Mouse (Mus musculus): ENCODE results near the gene Rbbp6. TPM values are rescaled to one million over a fixed set of nuclear protein-coding genes. Genes with fewer than 3 reads are reported as not detected.

Gene Rbbp6
- polyA plus RNA-seq (2015; fragmentation: Nextera tagmentation; extraction: Ambion mirVana) = 28.3 and 28.6 TPM in 2 replicates

- Histone ChIP-seq H3K27me3 (replicated peaks) (no peaks in the 10 kb centered on the region), H3K4me1 (no peaks in the 10 kb centered on the region), H3K9ac (no peak within 1 kb of the TSS), H3K27ac (no peak within 1 kb of the TSS), H3K36me3 (no peaks in the 10 kb centered on the region), H3K4me3 (replicated peaks) (no peak within 1 kb of the TSS), H3K4me2 (no peak within 1 kb of the TSS), H3K9me3 (no peaks in the 10 kb centered on the region)
- WGBS = 77% methylated on average over 5 of the region's 5 CpGs
- no peak for ATAC-seq (ENCODE audit: insufficient read depth, low FRiP score, low read depth)
These were observed at the start of gene Rbbp6 for GRCm38 (mm10) chr7:122965386-122965785. Gene Rbbp6, plus strand, starts transcription at chr7:122965686.

GRCm38 (mm10) chr7:122919728-122920582 is 45.5 kb upstream of the Rbbp6 start:
- Histone ChIP-seq H3K4me2 (no peak overlapping the region), H3K4me1 (no peaks in the 10 kb centered on the region), H3K36me3 (no peaks in the 10 kb centered on the region), H3K27ac (no peak overlapping the region), H3K4me3 (replicated peaks) (no peak overlapping the region), H3K27me3 (replicated peaks) (no peaks in the 10 kb centered on the region), H3K9ac (no peak overlapping the region), H3K9me3 (no peaks in the 10 kb centered on the region)
- ATAC-seq (ENCODE audit: insufficient read depth, low FRiP score, low read depth) = no peak
- 42% methylated on average over 13 of the region's 13 CpGs for WGBS

- no peak overlapping the region for H3K9ac ChIP-seq
- no peaks in the 10 kb centered on the region for H3K36me3 ChIP-seq
- H3K4me1 ChIP-seq = no peaks in the 10 kb centered on the region
- no peak overlapping the region for H3K27ac ChIP-seq
- no peak for ATAC-seq (ENCODE audit: insufficient read depth, low FRiP score, low read depth)
- H3K4me2 ChIP-seq = no peak overlapping the region
- H3K4me3 ChIP-seq (replicated peaks) = no peak overlapping the region
- H3K9me3 ChIP-seq = no peaks in the 10 kb centered on the region
- WGBS = 70% methylated on average over 9 of the region's 9 CpGs
- H3K27me3 ChIP-seq (replicated peaks) = no peaks in the 10 kb centered on the region
These were observed 43.9 kb upstream of the Rbbp6 start for GRCm38 (mm10) chr7:122921537-122921936.

GRCm38 (mm10) chr7:122924256-122924655 is 41.2 kb upstream of the Rbbp6 start:
- H3K36me3 ChIP-seq = no peaks in the 10 kb centered on the region
- no peak for ATAC-seq (ENCODE audit: insufficient read depth, low FRiP score, low read depth)
- H3K4me3 ChIP-seq (replicated peaks) = no peak overlapping the region
- no peak overlapping the region for H3K4me2 ChIP-seq
- no peak overlapping the region for H3K27ac ChIP-seq
- no peaks in the 10 kb centered on the region for H3K9me3 ChIP-seq
- WGBS = 55% methylated on average over 3 of the region's 3 CpGs
- H3K4me1 ChIP-seq = no peaks in the 10 kb centered on the region
- no peaks in the 10 kb centered on the region for H3K27me3 ChIP-seq (replicated peaks)
- H3K9ac ChIP-seq = no peak overlapping the region

GRCm38 (mm10) chr7:122930494-122930893 is 35.0 kb upstream of the Rbbp6 start:
- WGBS = 31% methylated on average over 3 of the region's 3 CpGs
- Histone ChIP-seq H3K27ac (no peak overlapping the region), H3K36me3 (no peaks in the 10 kb centered on the region), H3K4me1 (no peaks in the 10 kb centered on the region), H3K9ac (no peak overlapping the region), H3K4me3 (replicated peaks) (no peak overlapping the region), H3K27me3 (replicated peaks) (no peaks in the 10 kb centered on the region), H3K9me3 (no peaks in the 10 kb centered on the region), H3K4me2 (no peak overlapping the region)
- ATAC-seq (ENCODE audit: insufficient read depth, low FRiP score, low read depth) = no peak

GRCm38 (mm10) chr7:122932171-122932570 is 33.3 kb upstream of the Rbbp6 start:
- H3K36me3 ChIP-seq = no peaks in the 10 kb centered on the region

GRCm38 (mm10) chr7:122936626-122937025 is 28.9 kb upstream of the Rbbp6 start:
- H3K9ac ChIP-seq = no peak overlapping the region
- no peaks in the 10 kb centered on the region for H3K4me1 ChIP-seq
- no peaks in the 10 kb centered on the region for H3K9me3 ChIP-seq
- H3K27ac ChIP-seq = no peak overlapping the region
- no peak overlapping the region for H3K4me2 ChIP-seq
- ATAC-seq (ENCODE audit: insufficient read depth, low FRiP score, low read depth) = no peak
- H3K36me3 ChIP-seq = no peaks in the 10 kb centered on the region
- no peaks in the 10 kb centered on the region for H3K27me3 ChIP-seq (replicated peaks)
- H3K4me3 ChIP-seq (replicated peaks) = no peak overlapping the region

More at GRCm38 (mm10) chr7:122932171-122932570, 33.3 kb upstream of the Rbbp6 start:
- no peak for ATAC-seq (ENCODE audit: insufficient read depth, low FRiP score, low read depth)
- Histone ChIP-seq H3K9me3 (no peaks in the 10 kb centered on the region), H3K27me3 (replicated peaks) (no peaks in the 10 kb centered on the region), H3K9ac (no peak overlapping the region), H3K4me3 (replicated peaks) (no peak overlapping the region), H3K4me2 (no peak overlapping the region), H3K4me1 (no peaks in the 10 kb centered on the region), H3K27ac (no peak overlapping the region)
- WGBS = 3% methylated on average over 1 of the region's 1 CpGs

GRCm38 (mm10) chr7:122938197-122938596 is 27.3 kb upstream of the Rbbp6 start:
- Histone ChIP-seq H3K9me3 (no peaks in the 10 kb centered on the region), H3K27ac (no peak overlapping the region), H3K4me3 (replicated peaks) (no peak overlapping the region), H3K4me2 (no peak overlapping the region), H3K36me3 (no peaks in the 10 kb centered on the region), H3K9ac (no peak overlapping the region), H3K27me3 (replicated peaks) (no peaks in the 10 kb centered on the region), H3K4me1 (no peaks in the 10 kb centered on the region)
- WGBS = 81% methylated on average over 1 of the region's 1 CpGs
- no peak for ATAC-seq (ENCODE audit: insufficient read depth, low FRiP score, low read depth)

GRCm38 (mm10) chr7:122939181-122939580 is 26.3 kb upstream of the Rbbp6 start:
- no peaks in the 10 kb centered on the region for H3K4me1 ChIP-seq
- 75% methylated on average over 3 of the region's 3 CpGs for WGBS

GRCm38 (mm10) chr7:122940371-122941075 is 25.0 kb upstream of the Rbbp6 start:
- H3K27ac ChIP-seq = no peak overlapping the region
- H3K4me3 ChIP-seq (replicated peaks) = peak overlapping the region; percentile 14; the same call in 1 of the 2 replicates
- no peak overlapping the region for H3K9ac ChIP-seq
- no peaks in the 10 kb centered on the region for H3K36me3 ChIP-seq
- WGBS = 14% methylated on average over 12 of the region's 12 CpGs
- no peak for ATAC-seq (ENCODE audit: insufficient read depth, low FRiP score, low read depth)
- H3K4me1 ChIP-seq = no peaks in the 10 kb centered on the region
- no peaks in the 10 kb centered on the region for H3K9me3 ChIP-seq
- no peaks in the 10 kb centered on the region for H3K27me3 ChIP-seq (replicated peaks)
- peak overlapping the region; percentile 37 for H3K4me2 ChIP-seq

More at GRCm38 (mm10) chr7:122939181-122939580, 26.3 kb upstream of the Rbbp6 start:
- Histone ChIP-seq H3K4me2 (no peak overlapping the region), H3K27ac (no peak overlapping the region), H3K36me3 (no peaks in the 10 kb centered on the region), H3K27me3 (replicated peaks) (no peaks in the 10 kb centered on the region), H3K9ac (no peak overlapping the region), H3K4me3 (replicated peaks) (no peak overlapping the region), H3K9me3 (no peaks in the 10 kb centered on the region)
- ATAC-seq (ENCODE audit: insufficient read depth, low FRiP score, low read depth) = no peak

- ATAC-seq (ENCODE audit: insufficient read depth, low FRiP score, low read depth) = no peak
- H3K36me3 ChIP-seq = no peaks in the 10 kb centered on the region
- 89% methylated on average over 8 of the region's 8 CpGs for WGBS
- H3K9me3 ChIP-seq = no peaks in the 10 kb centered on the region
- no peak overlapping the region for H3K4me2 ChIP-seq
- no peaks in the 10 kb centered on the region for H3K4me1 ChIP-seq
- no peak overlapping the region for H3K9ac ChIP-seq
- H3K27me3 ChIP-seq (replicated peaks) = no peaks in the 10 kb centered on the region
- H3K4me3 ChIP-seq (replicated peaks) = no peak overlapping the region
- no peak overlapping the region for H3K27ac ChIP-seq
These were observed 23.4 kb upstream of the Rbbp6 start for GRCm38 (mm10) chr7:122942111-122942510.

GRCm38 (mm10) chr7:122945149-122945548 is 20.3 kb upstream of the Rbbp6 start:
- no peak overlapping the region for H3K27ac ChIP-seq
- 11% methylated on average over 1 of the region's 1 CpGs for WGBS
- no peaks in the 10 kb centered on the region for H3K4me1 ChIP-seq
- no peak overlapping the region for H3K4me3 ChIP-seq (replicated peaks)
- H3K36me3 ChIP-seq = no peaks in the 10 kb centered on the region
- H3K4me2 ChIP-seq = no peak overlapping the region
- ATAC-seq (ENCODE audit: insufficient read depth, low FRiP score, low read depth) = 0 out of 2 replicates have a peak, but pooled peaks have one; percentile 50
- H3K27me3 ChIP-seq (replicated peaks) = no peaks in the 10 kb centered on the region
- no peaks in the 10 kb centered on the region for H3K9me3 ChIP-seq
- H3K9ac ChIP-seq = no peak overlapping the region

All from stomach, embryonic 15.5 days (tissue).